Mouse (Mus musculus) Patski (cell line): ENCODE data around the gene Rasgef1c. TPM values are rescaled to one million over a fixed set of nuclear protein-coding genes. Genes with fewer than 3 reads are reported as not detected.

ENCODE experiments used
- ATAC-seq: fragments of 100-300 bp; one replicate; pipeline ENCODE4 v1.8.0; 2021
- CTCF ChIA-PET: fragments of 350-600 bp; sonication (Branson Sonifier 250); formaldehyde crosslinking; loops from one replicate; lab custom pipeline; 2022; ENCODE audit warnings: inconsistent platforms; lab: Charles Lee
- POLR2A ChIA-PET: fragments of 350-600 bp; sonication (Branson Sonifier 250); formaldehyde crosslinking; loops from one replicate; lab custom pipeline; 2022; ENCODE audit warnings: antibody characterized with exemption, inconsistent platforms; lab: Charles Lee
- DNase-seq: peaks from one replicate; pipeline ENCODE4 v3.0.0-alpha.2; 2011; ENCODE audit warnings: low read depth, low spot score
- H3K27me3 ChIP-seq: fragments of 371-371 bp; one replicate; pipeline ENCODE4 v1.5.1; 2021
- CTCF ChIP-seq: fragments of 100-300 bp; IDR thresholded peaks from one replicate; pipeline ENCODE4 v1.5.1; 2021
- in situ Hi-C: fragments of 300-500 bp; cut with MboI; formaldehyde crosslinking; loops from 3 replicates; pipeline ENCODE4 v1.11.1; 2018; ENCODE audit warnings: low pct_unique_long_range_greater_than_20kb, mixed read lengths
- polyA plus RNA-seq: library from polyadenylated mRNA; unstranded; gene quantifications from one replicate; pipeline ENCODE4 v1.2.3, GENCODE M21; 2021

Gene Rasgef1c
- polyA plus RNA-seq, 1 experiment from 2014 or later, result 0.77 TPM

- ChIA-PET CTCF (interaction anchor here (0.6 to 4.6 kb wide), 32 partner anchors 9 to 286 kb away, joined by 3 to 22 read pairs (median 4); no protein-coding TSS in a partner anchor), POLR2A (interaction anchor here (0.5 kb wide), 1 partner anchor 115 kb away, joined by 3 read pairs; no protein-coding TSS in a partner anchor)
- ATAC-seq (peak; percentile 37), DNase-seq (no peak)
- TF ChIP-seq CTCF, result peak; percentile 95
- peaks cover 19% of the 10 kb centered on the region for H3K27me3 ChIP-seq
- in situ Hi-C loops, result loop anchor here (5.0 to 10.0 kb wide), 2 partner anchors 89 to 226 kb away; no protein-coding TSS in a partner anchor
Observed at GRCm38 (mm10) chr11:49961098-49961740, 59.6 kb downstream of the Rasgef1c start.

GRCm38 (mm10) chr11:49965320-49965719, 63.7 kb downstream of the Rasgef1c start:
- ChIA-PET CTCF (interaction anchor here (0.6 to 1.8 kb wide), 2 partner anchors 9 to 165 kb away, joined by 3 to 6 read pairs; partner anchors contain the start of gene Tbc1d9b), POLR2A (no interaction called here)
- H3K27me3 ChIP-seq, result peaks cover 16% of the 10 kb centered on the region
- in situ Hi-C loops, result loop anchor here (10.0 kb wide), 1 partner anchor 231 kb away; no protein-coding TSS in a partner anchor
- ATAC-seq, result no peak
- DNase-seq, result no peak
- TF ChIP-seq CTCF, result no peak

DNA sequence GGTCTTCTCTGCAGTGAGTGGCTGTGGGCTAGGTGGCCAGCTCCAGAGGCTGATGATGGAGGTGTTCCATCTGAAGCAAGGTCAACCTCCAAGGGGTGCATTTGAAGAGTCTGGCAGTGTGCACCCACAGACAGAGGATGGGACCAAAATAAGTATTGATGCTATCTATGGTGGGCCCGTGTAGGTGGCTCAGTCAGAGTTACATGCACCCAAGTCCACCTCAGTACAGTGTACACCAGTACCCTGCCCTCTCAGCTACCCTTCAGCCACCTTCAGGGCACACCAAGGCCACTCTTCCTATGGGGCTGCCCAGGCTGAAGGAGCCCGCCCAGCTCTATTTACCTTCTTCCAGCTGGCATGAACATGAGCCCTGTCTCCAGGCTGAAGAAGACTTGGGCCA, 68.1 kb downstream of the Rasgef1c start:
- DNase-seq, result no peak
- POLR2A ChIA-PET, result no interaction called here
- no peak for ATAC-seq
- no peak for TF ChIP-seq CTCF
- peaks cover 12% of the 10 kb centered on the region for H3K27me3 ChIP-seq
- CTCF ChIA-PET, result interaction anchor here (1.6 to 2.5 kb wide), 2 partner anchors 8 to 14 kb away, joined by 4 to 12 read pairs; no protein-coding TSS in a partner anchor
- in situ Hi-C loops, result loop anchor here (10.0 kb wide), 1 partner anchor 235 kb away; no protein-coding TSS in a partner anchor

- H3K27me3 ChIP-seq, result peaks cover 2% of the 10 kb centered on the region
- CTCF ChIA-PET, result interaction anchor here (0.7 to 1.5 kb wide), 3 partner anchors 10 to 13 kb away, joined by 3 to 4 read pairs (median 3); no protein-coding TSS in a partner anchor
- POLR2A ChIA-PET, result no interaction called here
- no peak for TF ChIP-seq CTCF
- DNase-seq (no peak), ATAC-seq (peak; percentile 19)
- in situ Hi-C loops, result no loop called here
Observed at GRCm38 (mm10) chr11:49973657-49974340, 72.2 kb downstream of the Rasgef1c start.

GRCm38 (mm10) chr11:49974675-49975074, 73.0 kb downstream of the Rasgef1c start:
- no peak for TF ChIP-seq CTCF
- POLR2A ChIA-PET, result no interaction called here
- in situ Hi-C loops, result no loop called here
- ATAC-seq (no peak), DNase-seq (no peak)
- CTCF ChIA-PET, result interaction anchor here (0.7 to 1.5 kb wide), 4 partner anchors 9 to 19 kb away, joined by 3 to 4 read pairs (median 3); no protein-coding TSS in a partner anchor
- peaks cover 2% of the 10 kb centered on the region for H3K27me3 ChIP-seq

DNA sequence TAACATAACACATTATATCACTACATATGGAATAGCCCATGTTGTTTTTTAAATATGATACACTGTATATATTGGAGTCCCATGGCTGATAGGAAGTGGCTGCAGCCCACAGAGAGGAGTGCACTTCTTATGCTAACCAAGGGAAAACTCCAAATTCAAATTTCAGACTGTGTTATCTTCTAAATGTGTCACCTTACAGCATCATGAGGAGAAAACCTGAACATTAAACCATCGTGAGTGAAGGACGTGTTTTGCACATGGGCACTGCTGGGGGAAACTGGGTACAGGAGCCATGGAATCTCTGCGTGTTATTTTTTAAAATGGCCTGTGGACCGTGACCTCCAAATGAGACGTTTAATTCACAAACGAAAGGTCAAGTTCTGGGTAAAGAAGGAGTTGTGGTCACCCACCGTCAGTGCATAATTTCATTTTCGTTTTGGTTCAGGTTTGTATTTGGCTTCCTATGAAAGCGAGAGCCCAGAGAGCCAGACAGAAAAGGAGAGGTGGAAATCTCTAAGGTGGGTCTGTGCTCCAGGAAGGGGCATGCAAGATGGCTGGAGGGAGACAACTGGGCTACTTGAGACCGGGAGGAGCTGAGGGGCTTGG, 76.4 kb downstream of the Rasgef1c start:
- TF ChIP-seq CTCF, result no peak
- CTCF ChIA-PET, result no interaction called here
- H3K27me3 ChIP-seq, result no peaks in the 10 kb centered on the region
- no peak for ATAC-seq
- no peak for DNase-seq
- POLR2A ChIA-PET, result no interaction called here
- in situ Hi-C loops, result no loop called here

DNA sequence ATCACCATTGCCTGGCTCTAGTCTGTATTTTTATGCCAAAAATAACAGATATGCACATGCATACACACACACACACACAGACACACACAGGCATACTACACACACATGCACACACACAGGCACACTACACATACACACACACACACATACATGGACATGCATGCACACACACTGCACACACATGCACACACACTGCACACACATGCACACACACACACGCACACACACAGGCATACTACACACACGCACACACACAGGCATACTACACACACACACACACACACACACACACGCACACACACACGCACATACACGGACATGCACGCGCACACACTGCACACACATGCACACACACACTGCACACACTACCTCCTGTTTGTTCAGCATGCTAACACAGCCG, 77.3 kb downstream of the Rasgef1c start:
- in situ Hi-C loops, result no loop called here
- no peaks in the 10 kb centered on the region for H3K27me3 ChIP-seq
- CTCF ChIA-PET, result no interaction called here
- POLR2A ChIA-PET, result no interaction called here
- no peak for TF ChIP-seq CTCF
- no peak for ATAC-seq
- no peak for DNase-seq

DNA sequence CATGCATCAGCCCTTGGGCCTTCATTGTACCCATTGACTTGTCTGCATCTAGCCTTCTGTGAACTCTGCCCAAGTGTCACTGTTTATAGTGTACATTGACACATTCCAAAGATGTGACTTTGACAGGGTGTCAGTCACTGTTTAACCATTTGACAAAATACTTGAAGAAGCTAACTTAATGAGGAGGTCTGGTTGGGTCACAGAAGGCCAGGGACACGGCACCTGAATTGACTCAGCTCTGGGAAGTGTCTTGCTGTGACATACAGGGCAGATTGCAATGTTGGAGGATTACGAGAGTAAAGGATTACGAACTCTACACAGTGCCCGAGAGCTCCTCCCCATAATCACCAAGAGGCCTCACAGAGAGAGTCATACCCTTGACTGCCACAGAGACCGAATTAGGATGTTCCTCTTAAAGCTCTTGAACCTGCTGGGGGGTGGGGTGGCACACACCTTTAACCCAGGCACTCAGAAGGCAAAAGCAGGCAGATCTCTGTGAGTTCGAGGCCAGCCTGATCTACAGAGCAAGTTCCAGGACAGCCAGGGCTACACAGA, 79.1 kb downstream of the Rasgef1c start:
- ChIA-PET POLR2A (no interaction called here), CTCF (interaction anchor here (1.6 to 2.7 kb wide), 2 partner anchors 20 to 150 kb away, joined by 5 to 15 read pairs; no protein-coding TSS in a partner anchor)
- TF ChIP-seq CTCF, result no peak
- no peaks in the 10 kb centered on the region for H3K27me3 ChIP-seq
- no peak for DNase-seq
- in situ Hi-C loops, result no loop called here
- ATAC-seq, result no peak

- ChIA-PET POLR2A (interaction anchor here (0.5 kb wide), 1 partner anchor 47 kb away, joined by 3 read pairs; no protein-coding TSS in a partner anchor), CTCF (interaction anchor here (1.6 to 2.7 kb wide), 2 partner anchors 20 to 149 kb away, joined by 5 to 15 read pairs; no protein-coding TSS in a partner anchor)
- ATAC-seq (no peak), DNase-seq (no peak)
- in situ Hi-C loops, result no loop called here
- H3K27me3 ChIP-seq, result no peaks in the 10 kb centered on the region
- no peak for TF ChIP-seq CTCF
Observed at GRCm38 (mm10) chr11:49981321-49981963, 79.8 kb downstream of the Rasgef1c start.

- in situ Hi-C loops, result no loop called here
- CTCF ChIA-PET, result interaction anchor here (1.6 to 2.7 kb wide), 2 partner anchors 21 to 148 kb away, joined by 5 to 15 read pairs; no protein-coding TSS in a partner anchor
- no peaks in the 10 kb centered on the region for H3K27me3 ChIP-seq
- POLR2A ChIA-PET, result no interaction called here
- ATAC-seq (no peak), DNase-seq (no peak)
- no peak for TF ChIP-seq CTCF
Observed at GRCm38 (mm10) chr11:49982094-49982493, 80.5 kb downstream of the Rasgef1c start.
